20 mouse cellular contexts compared by ENCODE assay signal in the genomic region with DNA sequence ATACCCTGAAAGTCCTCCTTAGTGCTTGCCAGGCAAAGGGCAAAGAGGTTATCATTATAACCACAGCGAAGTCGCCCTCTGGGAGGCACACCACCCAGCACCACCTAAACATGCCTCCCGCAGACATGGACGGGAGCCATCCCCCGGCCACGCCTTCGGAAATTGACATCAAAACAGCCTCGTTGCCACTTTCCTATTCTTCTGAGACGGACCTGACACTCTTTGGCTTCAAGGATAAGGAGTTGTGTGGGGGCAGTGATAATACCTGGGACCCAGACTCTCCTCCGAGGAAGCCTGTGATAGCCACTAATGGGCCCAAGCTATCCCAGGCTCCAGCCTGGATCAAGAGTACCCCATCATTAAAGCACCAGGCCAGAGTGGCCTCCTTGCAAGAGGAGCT. TPM values are rescaled to one million over a fixed set of nuclear protein-coding genes. Genes with fewer than 3 reads are reported as not detected.
"Had no signal": no experiment of that assay in that cellular context is flagged by ENCODE, and none has a peak within 500 bp of the region (broad histone marks: within the 10 kb centered on the region; RNA-seq: fewer than 3 reads in every experiment).

No protein-coding gene starts in this region.

- H3K4me1 ChIP-seq: neural tube, embryonic 13.5 days; neural tube, embryonic 15.5 days; stomach, embryonic 15.5 days had no signal

- H3K4me3 ChIP-seq: neural tube, embryonic 13.5 days; neural tube, embryonic 15.5 days; stomach, embryonic 15.5 days had no signal

- H3K27me3 ChIP-seq: neural tube, embryonic 13.5 days; neural tube, embryonic 15.5 days; stomach, embryonic 15.5 days had no signal

- H3K9me3 ChIP-seq: neural tube, embryonic 13.5 days; neural tube, embryonic 15.5 days; stomach, embryonic 15.5 days had no signal

- H3K9ac ChIP-seq: neural tube, embryonic 13.5 days; neural tube, embryonic 15.5 days; stomach, embryonic 15.5 days had no signal

- H3K36me3 ChIP-seq: stomach, embryonic 15.5 days had no signal

- H3K27ac ChIP-seq: neural tube, embryonic 13.5 days; neural tube, embryonic 15.5 days; stomach, embryonic 15.5 days; stomach, postnatal 0 days had no signal

- DNase-seq: retina, postnatal 1 day; right cerebral cortex, adult 18-20 months; right cerebral cortex, postnatal 14 days; right cerebral cortex, postnatal 25 days; right cerebral cortex, postnatal 4 days; spleen, adult 18-20 months; thymus, adult 18-20 months; thymus, adult 2 months; thymus, postnatal 14 days; thymus, postnatal 25 days; thymus, postnatal 36 days; thymus, postnatal 4 days had no signal

- H3K4me2 ChIP-seq: neural tube, embryonic 13.5 days; neural tube, embryonic 15.5 days; stomach, embryonic 15.5 days had no signal

RNA-seq across cellular contexts. Expression of a gene that starts 13.0 kb away (rescaled TPM):
- total RNA-seq: neutrophil, adult 5-6 weeks had no signal
- polyA plus RNA-seq: small intestine, adult 2 months; spleen, adult 2 months; urinary bladder, adult 2 months had no signal
